Mouse (Mus musculus): ENCODE data around the gene Bub1b. TPM values are rescaled to one million over a fixed set of nuclear protein-coding genes. Genes with fewer than 3 reads are reported as not detected.

The Bub1b gene
- total and polyA plus RNA-seq, 3 experiments = 91.5 to 118 (median 99.3) TPM

GRCm38 (mm10) chr2:118659077-118659476 is 61.1 kb downstream of the Bub1b start:
- Histone ChIP-seq H3K4me2 (ENCODE audit: insufficient read depth, low read depth, poor library complexity, severe bottlenecking) (peak overlapping the region; percentile 26; the same call in 1 of the 2 replicates), H3K27ac (ENCODE audit: insufficient read depth, low read depth) (peak overlapping the region; percentile 17; the same call in 1 of the 2 replicates), H3K9ac (ENCODE audit: insufficient read depth, low read depth) (no peak overlapping the region), H3K4me3 (replicated peaks in 1 of 3; ENCODE audit: low read depth in 2 of 3, low read length in 2 of 3, poor library complexity in 1 of 3) (no peak overlapping the region), H3K36me3 (replicated peaks in 1 of 2; ENCODE audit: control insufficient read depth in 1 of 2, insufficient read depth in 1 of 2, low read length in 1 of 2) (no peaks in the 10 kb centered on the region), H3K9me3 (replicated peaks; ENCODE audit: low read length) (no peaks in the 10 kb centered on the region), H3K79me2 (replicated peaks; ENCODE audit: control insufficient read depth, extremely low read depth, insufficient read depth, poor library complexity, severe bottlenecking) (no peaks in the 10 kb centered on the region), H3K4me1 (ENCODE audit: control insufficient read depth in 1 of 2, insufficient read depth in 2 of 2) (peaks cover 39 to 73% of the 10 kb centered on the region in 2 experiments), H3K27me3 (replicated peaks) (peaks cover 6% of the 10 kb centered on the region)
- peak; percentile 74 for DNase-seq (ENCODE audit: extremely low read depth)
- dilution Hi-C loops (cut with MboI; ENCODE audit: extremely low pct_ligation_motif_present, extremely low pct_unique_long_range_greater_than_20kb, low sequenced_read_pairs) (no loop called here), in situ Hi-C loops (cut with MboI; ENCODE audit: low pct_ligation_motif_present, low pct_unique_long_range_greater_than_20kb, low sequenced_read_pairs) (no loop called here)
- TF ChIP-seq NRF1 (IDR thresholded peaks at IDR 0.05; ENCODE audit: low read depth, low read length) = 0 out of 2 replicates have a peak, but pooled peaks have one; percentile 9
- 0 out of 2 replicates have a peak, but pooled peaks have one; percentile 13 for TF ChIP-seq MEF2A (IDR thresholded peaks at IDR 0.05; ENCODE audit: borderline replicate concordance, low read depth, low read length)
- TF ChIP-seq ZC3H11A (IDR thresholded peaks at IDR 0.05; ENCODE audit: low read depth, low read length) = no peak
- TF ChIP-seq MAFK (IDR thresholded peaks at IDR 0.05; ENCODE audit: insufficient replicate concordance, low read length) = peak; percentile 98
- peak; percentile 38; the same call in 1 of the 2 replicates for TF ChIP-seq ETS1 (conservative IDR thresholded peaks at IDR 0.05; ENCODE audit: low read depth, low read length)
- peak; percentile 23; the same call in 1 of the 2 replicates for TF ChIP-seq IRF4 (IDR thresholded peaks at IDR 0.05; ENCODE audit: low read depth, low read length)

- Histone ChIP-seq H3K4me1 (ENCODE audit: control insufficient read depth in 1 of 2, insufficient read depth in 2 of 2) (peaks cover 42 to 77% of the 10 kb centered on the region in 2 experiments), H3K4me3 (replicated peaks in 1 of 3; ENCODE audit: low read depth in 2 of 3, low read length in 2 of 3, poor library complexity in 1 of 3) (peak overlapping the region in 1 of 3 experiments; percentile 19)
- dilution Hi-C loops (cut with MboI; ENCODE audit: extremely low pct_ligation_motif_present, extremely low pct_unique_long_range_greater_than_20kb, low sequenced_read_pairs) = no loop called here
Measured at GRCm38 (mm10) chr2:118659493-118659892, 61.5 kb downstream of the Bub1b start.

GRCm38 (mm10) chr2:118659998-118660452 is 62.0 kb downstream of the Bub1b start:
- in situ Hi-C loops (cut with MboI; ENCODE audit: low pct_ligation_motif_present, low pct_unique_long_range_greater_than_20kb, low sequenced_read_pairs) = no loop called here
- DNase-seq (ENCODE audit: extremely low read depth) = peak; percentile 66
- Histone ChIP-seq H3K36me3 (replicated peaks in 1 of 2; ENCODE audit: control insufficient read depth in 1 of 2, insufficient read depth in 1 of 2, low read length in 1 of 2) (no peaks in the 10 kb centered on the region), H3K9ac (ENCODE audit: insufficient read depth, low read depth) (no peak overlapping the region), H3K27ac (ENCODE audit: insufficient read depth, low read depth) (no peak overlapping the region), H3K9me3 (replicated peaks; ENCODE audit: low read length) (no peaks in the 10 kb centered on the region), H3K4me1 (ENCODE audit: control insufficient read depth in 1 of 2, insufficient read depth in 2 of 2) (peaks cover 42 to 81% of the 10 kb centered on the region in 2 experiments), H3K79me2 (replicated peaks; ENCODE audit: control insufficient read depth, extremely low read depth, insufficient read depth, poor library complexity, severe bottlenecking) (no peaks in the 10 kb centered on the region), H3K27me3 (replicated peaks) (peaks cover 7% of the 10 kb centered on the region), H3K4me2 (ENCODE audit: insufficient read depth, low read depth, poor library complexity, severe bottlenecking) (peak overlapping the region; percentile 65), H3K4me3 (replicated peaks in 1 of 3; ENCODE audit: low read depth in 2 of 3, low read length in 2 of 3, poor library complexity in 1 of 3) (peak overlapping the region; percentile 23 to 40 (median 32))
- TF ChIP-seq TCF12 (IDR thresholded peaks at IDR 0.05; ENCODE audit: low read depth, low read length) (peak; percentile 11; the same call in 1 of the 2 replicates), ZKSCAN1 (IDR thresholded peaks at IDR 0.05; ENCODE audit: borderline replicate concordance, low read depth, low read length) (no peak), USF2 (conservative IDR thresholded peaks at IDR 0.05; ENCODE audit: low read depth, low read length) (peak; percentile 97), USF1 (IDR thresholded peaks at IDR 0.05; ENCODE audit: low read depth, low read length) (peak; percentile 96), POLR2A (IDR thresholded peaks at IDR 0.05; ENCODE audit: low read depth, low read length) (peak; percentile 68), SIN3A (IDR thresholded peaks at IDR 0.05; ENCODE audit: low read length) (no peak), NRF1 (IDR thresholded peaks at IDR 0.05; ENCODE audit: low read depth, low read length) (no peak), NELFE (IDR thresholded peaks at IDR 0.05; ENCODE audit: low read depth, low read length) (0 out of 2 replicates have a peak, but pooled peaks have one; percentile 12), RAD21 (IDR thresholded peaks at IDR 0.05; ENCODE audit: low read depth, low read length) (no peak), RCOR1 (conservative IDR thresholded peaks at IDR 0.05; ENCODE audit: low read depth, low read length) (no peak), MAX (IDR thresholded peaks at IDR 0.05; ENCODE audit: low read length) (peak; percentile 94)
- dilution Hi-C loops (cut with MboI; ENCODE audit: extremely low pct_ligation_motif_present, extremely low pct_unique_long_range_greater_than_20kb, low sequenced_read_pairs) = no loop called here

More at GRCm38 (mm10) chr2:118659493-118659892, 61.5 kb downstream of the Bub1b start:
- TF ChIP-seq MEF2A (IDR thresholded peaks at IDR 0.05; ENCODE audit: borderline replicate concordance, low read depth, low read length) (no peak), GABPA (IDR thresholded peaks at IDR 0.05; ENCODE audit: insufficient replicate concordance, low read depth, low read length) (no peak), POLR2AphosphoS2 (IDR thresholded peaks at IDR 0.05; ENCODE audit: low read depth, low read length) (no peak), HCFC1 (IDR thresholded peaks at IDR 0.05; ENCODE audit: low read depth, low read length) (0 out of 2 replicates have a peak, but pooled peaks have one; percentile 5), USF2 (conservative IDR thresholded peaks at IDR 0.05; ENCODE audit: low read depth, low read length) (no peak), SMC3 (IDR thresholded peaks at IDR 0.05; ENCODE audit: low read depth, low read length) (no peak), JUN (IDR thresholded peaks at IDR 0.05; ENCODE audit: insufficient read depth, low read depth, low read length) (no peak), PAX5 (IDR thresholded peaks at IDR 0.05; ENCODE audit: low read length) (no peak), BHLHE40 (IDR thresholded peaks at IDR 0.05; ENCODE audit: low read depth, low read length) (peak; percentile 13; the same call in 1 of the 2 replicates), CTCF (conservative IDR thresholded peaks at IDR 0.05 in 1 of 2, IDR thresholded peaks at IDR 0.05 in 1 of 2; ENCODE audit: low read depth in 2 of 2, low read length in 2 of 2) (no peak), ELF1 (IDR thresholded peaks at IDR 0.05; ENCODE audit: low read depth, low read length) (0 out of 2 replicates have a peak, but pooled peaks have one; percentile 0), ZKSCAN1 (IDR thresholded peaks at IDR 0.05; ENCODE audit: borderline replicate concordance, low read depth, low read length) (no peak)
- in situ Hi-C loops (cut with MboI; ENCODE audit: low pct_ligation_motif_present, low pct_unique_long_range_greater_than_20kb, low sequenced_read_pairs) = no loop called here
- H3K27ac ChIP-seq (ENCODE audit: insufficient read depth, low read depth) = peak overlapping the region; percentile 5; the same call in 1 of the 2 replicates
- no peaks in the 10 kb centered on the region for H3K79me2 ChIP-seq (replicated peaks; ENCODE audit: control insufficient read depth, extremely low read depth, insufficient read depth, poor library complexity, severe bottlenecking)
- no peak overlapping the region for H3K9ac ChIP-seq (ENCODE audit: insufficient read depth, low read depth)
- H3K27me3 ChIP-seq (replicated peaks) = peaks cover 7% of the 10 kb centered on the region
- no peak for DNase-seq (ENCODE audit: extremely low read depth)
- peak overlapping the region; percentile 65 for H3K4me2 ChIP-seq (ENCODE audit: insufficient read depth, low read depth, poor library complexity, severe bottlenecking)
- no peaks in the 10 kb centered on the region for H3K36me3 ChIP-seq (replicated peaks in 1 of 2; ENCODE audit: control insufficient read depth in 1 of 2, insufficient read depth in 1 of 2, low read length in 1 of 2)
- no peaks in the 10 kb centered on the region for H3K9me3 ChIP-seq (replicated peaks; ENCODE audit: low read length)

All from CH12.LX (cell line).